Mouse (Mus musculus) CH12F3 (cell line): ENCODE results near the gene Olfr823.
"Not testable (repeated sequence)": the region's sequence is repeated elsewhere in the genome, so short reads cannot be mapped to it uniquely, and the experiment has no call there.

Experiments used
- in situ Hi-C: fragments of 300-500 bp; cut with MboI; formaldehyde crosslinking; loops from 2 replicates; pipeline ENCODE4 v1.14.3; 2020; ENCODE audit warnings: low sequenced_read_pairs

Gene Olfr823

GRCm38 (mm10) chr10:130115283-130115682, at the start of gene Olfr823:
Olfr823 (minus strand) TSS chr10:130115383.
- in situ Hi-C loops = not testable (repeated sequence)

- in situ Hi-C loops = no loop called here
These were observed 28.9 kb upstream of the Olfr823 start for GRCm38 (mm10) chr10:130144121-130144520.

- in situ Hi-C loops = not testable (repeated sequence)
These were observed 27.3 kb upstream of the Olfr823 start for GRCm38 (mm10) chr10:130142481-130142880.

GRCm38 (mm10) chr10:130134811-130135210, 19.6 kb upstream of the Olfr823 start:
- in situ Hi-C loops = no loop called here

- in situ Hi-C loops = not testable (repeated sequence)
These were observed 14.7 kb upstream of the Olfr823 start, which contains the start of gene Olfr824 for GRCm38 (mm10) chr10:130129900-130130299. Olfr824 (minus strand) TSS chr10:130130000.

- in situ Hi-C loops = not testable (repeated sequence)
These were observed 862 bp upstream of the Olfr823 start for GRCm38 (mm10) chr10:130116045-130116444.

GRCm38 (mm10) chr10:130096104-130096503, 19.1 kb downstream of the Olfr823 start:
- in situ Hi-C loops = loop anchor here (25.0 kb wide), 2 partner anchors 109 to 1059 kb away; partner anchors contain the start of genes Gm10310, Olfr247, Olfr764-ps1 and Olfr765

- in situ Hi-C loops = loop anchor here (25.0 kb wide), 2 partner anchors 106 to 1056 kb away; partner anchors contain the start of genes Gm10310, Olfr247, Olfr764-ps1 and Olfr765
These were observed 22.2 kb downstream of the Olfr823 start for GRCm38 (mm10) chr10:130092838-130093440.

GRCm38 (mm10) chr10:130070910-130071309, 44.3 kb downstream of the Olfr823 start, which contains the start of gene Olfr822:
Olfr822 (plus strand) TSS chr10:130071210.
- in situ Hi-C loops = no loop called here
